Mouse (Mus musculus): ENCODE data around the gene Kcnj6.

The Kcnj6 gene

GRCm38 (mm10) chr16:94997340-94997849 lies at the start of gene Kcnj6:
Gene Kcnj6, minus strand, starts transcription at chr16:94997701.
- DNase-seq (ENCODE audit: low spot score in 2 of 2): no peak

- no peak for DNase-seq (ENCODE audit: low spot score in 2 of 2)
Measured at GRCm38 (mm10) chr16:95009937-95010336, 12.4 kb upstream of the Kcnj6 start.

GRCm38 (mm10) chr16:95004599-95004998 lies 7.1 kb upstream of the Kcnj6 start:
- DNase-seq (ENCODE audit: low spot score in 2 of 2): no peak

GRCm38 (mm10) chr16:94999551-94999950 lies 2.0 kb upstream of the Kcnj6 start:
- no peak for DNase-seq (ENCODE audit: low spot score in 2 of 2)

GRCm38 (mm10) chr16:94999019-94999418 lies 1.5 kb upstream of the Kcnj6 start:
- no peak for DNase-seq (ENCODE audit: low spot score in 2 of 2)

- DNase-seq (ENCODE audit: low spot score in 2 of 2): no peak
Measured at GRCm38 (mm10) chr16:94996791-94997281, 665 bp downstream of the Kcnj6 start.

- no peak for DNase-seq (ENCODE audit: low spot score in 2 of 2)
Measured at GRCm38 (mm10) chr16:94995542-94996131, 1.9 kb downstream of the Kcnj6 start.

- DNase-seq (ENCODE audit: low spot score in 2 of 2): no peak
Measured at GRCm38 (mm10) chr16:94994924-94995323, 2.6 kb downstream of the Kcnj6 start.

GRCm38 (mm10) chr16:94994148-94994547 lies 3.4 kb downstream of the Kcnj6 start:
- DNase-seq (ENCODE audit: low spot score in 2 of 2): no peak

- DNase-seq (ENCODE audit: low spot score in 2 of 2): no peak
Measured at GRCm38 (mm10) chr16:94990114-94990513, 7.4 kb downstream of the Kcnj6 start.

GRCm38 (mm10) chr16:94986731-94987130 lies 10.8 kb downstream of the Kcnj6 start:
- no peak for DNase-seq (ENCODE audit: low spot score in 2 of 2)

- DNase-seq (ENCODE audit: low spot score in 2 of 2): no peak
Measured at GRCm38 (mm10) chr16:94984263-94984662, 13.2 kb downstream of the Kcnj6 start.

GRCm38 (mm10) chr16:94980374-94980773 lies 17.1 kb downstream of the Kcnj6 start:
- no peak for DNase-seq (ENCODE audit: low spot score in 2 of 2)

- no peak for DNase-seq (ENCODE audit: low spot score in 2 of 2)
Measured at GRCm38 (mm10) chr16:94979499-94979898, 18.0 kb downstream of the Kcnj6 start.

GRCm38 (mm10) chr16:94972080-94972855 lies 25.2 kb downstream of the Kcnj6 start:
- DNase-seq (ENCODE audit: low spot score in 2 of 2): no peak

- no peak for DNase-seq (ENCODE audit: low spot score in 2 of 2)
Measured at GRCm38 (mm10) chr16:94968941-94969340, 28.6 kb downstream of the Kcnj6 start.

GRCm38 (mm10) chr16:94968472-94968871 lies 29.0 kb downstream of the Kcnj6 start:
- DNase-seq (ENCODE audit: low spot score in 2 of 2): no peak

- no peak for DNase-seq (ENCODE audit: low spot score in 2 of 2)
Measured at GRCm38 (mm10) chr16:94957156-94957828, 40.2 kb downstream of the Kcnj6 start.

GRCm38 (mm10) chr16:94956410-94956809 lies 41.1 kb downstream of the Kcnj6 start:
- DNase-seq (ENCODE audit: low spot score in 2 of 2): no peak

- no peak for DNase-seq (ENCODE audit: low spot score in 2 of 2)
Measured at GRCm38 (mm10) chr16:94953294-94953693, 44.2 kb downstream of the Kcnj6 start.

GRCm38 (mm10) chr16:94949172-94949571 lies 48.3 kb downstream of the Kcnj6 start:
- no peak for DNase-seq (ENCODE audit: low spot score in 2 of 2)

GRCm38 (mm10) chr16:94946848-94947247 lies 50.7 kb downstream of the Kcnj6 start:
- DNase-seq (ENCODE audit: low spot score in 2 of 2): no peak

Measured in urinary bladder, postnatal 36 days (tissue).